Mouse (Mus musculus) heart, postnatal 0 days (tissue): ENCODE measurements at regions not wholly inside any gene's neighbourhood (a gene's known extent, or its start where the extent isn't known, plus 50 kb on each side); places are given as distances from the start of the nearest gene placed in this dataset.

ENCODE experiments used
- ATAC-seq: fragments of 200-750 bp; cut with Nextera tagmentation; 2 replicates; pipeline ENCODE4 v1.8.0; 2017; ENCODE audit warnings: low read depth, moderate number of reproducible peaks, moderate library complexity; ENCODE audit not compliant: insufficient read depth
- DNase-seq: peaks from one replicate; pipeline ENCODE4 v3.0.0-alpha.2; 2016; ENCODE audit warnings: low spot score
- H3K27ac ChIP-seq: fragments of 300-500 bp; sonication (generic); 2 replicates; pipeline ENCODE4 v1.5.1; 2014; ENCODE audit warnings: low read depth, mild to moderate bottlenecking
- H3K27me3 ChIP-seq: fragments of 300-500 bp; sonication (generic); 2 replicates; pipeline ENCODE4 v1.6.1; 2014; ENCODE audit warnings: low read length, mixed read lengths; ENCODE audit not compliant: control insufficient read depth, insufficient read depth
- H3K36me3 ChIP-seq: fragments of 300-500 bp; sonication (generic); replicated peaks from 2 replicates; pipeline ENCODE4 v1.6.1; 2014; ENCODE audit warnings: low read length, mixed read lengths; ENCODE audit not compliant: control insufficient read depth, insufficient read depth
- H3K4me1 ChIP-seq: fragments of 300-500 bp; sonication (generic); 2 replicates; pipeline ENCODE4 v1.6.1; 2014; ENCODE audit warnings: antibody characterized with exemption; ENCODE audit not compliant: control insufficient read depth, insufficient read depth
- H3K4me2 ChIP-seq: fragments of 300-500 bp; sonication (generic); 2 replicates; pipeline ENCODE4 v1.6.1; 2014; ENCODE audit warnings: low read depth, mild to moderate bottlenecking, low read length, moderate library complexity
- H3K4me3 ChIP-seq: fragments of 300-500 bp; sonication (generic); 2 replicates; pipeline ENCODE4 v1.5.1; 2014; ENCODE audit warnings: low read depth, low read length
- H3K9ac ChIP-seq: fragments of 300-500 bp; sonication (generic); replicated peaks from 2 replicates; pipeline ENCODE4 v1.6.1; 2014; ENCODE audit warnings: low read depth, low read length, mixed read lengths
- H3K9me3 ChIP-seq: fragments of 300-500 bp; sonication (generic); replicated peaks from 2 replicates; pipeline ENCODE4 v1.6.1; 2016; ENCODE audit warnings: low read length; ENCODE audit not compliant: control insufficient read depth
- CTCF ChIP-seq: IDR thresholded peaks from 2 replicates; pipeline ENCODE4 v1.5.1; 2016; ENCODE audit warnings: antibody characterized with exemption, control low read depth, low read depth
- EP300 ChIP-seq: IDR thresholded peaks from 2 replicates; pipeline ENCODE4 v1.6.1; 2016; ENCODE audit warnings: antibody characterized with exemption, low read depth
- WGBS: fragments of 180-500 bp; shearing (Covaris S2); extraction: QIAGEN DNeasy Blood & Tissue Kit; methylation state at CpG from one replicate; pipeline ENCODE4 v1.1.7; 2014; 5-methylcytosine and 5-hydroxymethylcytosine counted together

GRCm38 (mm10) chr4:105936755-105937514 lies 147.3 kb downstream of the Gm12728 start:
- H3K36me3 ChIP-seq, result no peaks in the 10 kb centered on the region
- no peak for TF ChIP-seq EP300
- no peak for TF ChIP-seq CTCF
- ATAC-seq (no peak), DNase-seq (no peak)
- H3K27me3 ChIP-seq, result no peaks in the 10 kb centered on the region
- H3K27ac ChIP-seq, result no peak overlapping the region
- WGBS, result 82% methylated on average over 7 of the region's 7 CpGs
- H3K4me2 ChIP-seq, result no peak overlapping the region
- H3K9me3 ChIP-seq, result no peaks in the 10 kb centered on the region
- H3K4me3 ChIP-seq, result no peak overlapping the region
- no peak overlapping the region for H3K9ac ChIP-seq
- H3K4me1 ChIP-seq, result no peaks in the 10 kb centered on the region

DNA sequence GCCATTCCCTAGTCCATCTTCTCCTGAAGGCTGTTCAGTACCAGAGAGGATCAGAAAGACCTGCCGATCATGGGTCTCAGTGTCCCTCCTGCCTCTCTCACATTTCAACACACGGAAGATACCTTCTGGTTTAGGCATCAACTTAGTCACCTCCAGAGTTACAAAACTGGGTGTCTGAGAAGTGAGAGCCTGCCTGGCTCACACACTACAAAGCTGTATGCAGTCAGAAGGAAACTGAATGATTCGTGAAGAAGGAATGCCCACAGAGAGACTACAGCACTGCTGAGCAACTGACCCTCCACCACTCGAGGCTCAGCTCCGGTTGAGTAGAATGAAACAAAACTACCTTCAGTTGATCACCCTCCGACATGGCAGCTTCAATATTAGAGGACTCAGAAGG lies 147.9 kb downstream of the Gm12728 start:
- H3K4me3 ChIP-seq, result no peak overlapping the region
- DNase-seq, result no peak
- H3K36me3 ChIP-seq, result no peaks in the 10 kb centered on the region
- H3K27me3 ChIP-seq, result no peaks in the 10 kb centered on the region
- H3K9ac ChIP-seq, result no peak overlapping the region
- no peak overlapping the region for H3K27ac ChIP-seq
- ATAC-seq, result no peak
- WGBS, result 66% methylated on average over 6 of the region's 6 CpGs
- no peaks in the 10 kb centered on the region for H3K9me3 ChIP-seq
- TF ChIP-seq EP300 (no peak), CTCF (no peak)
- no peak overlapping the region for H3K4me2 ChIP-seq
- H3K4me1 ChIP-seq, result no peaks in the 10 kb centered on the region

DNA sequence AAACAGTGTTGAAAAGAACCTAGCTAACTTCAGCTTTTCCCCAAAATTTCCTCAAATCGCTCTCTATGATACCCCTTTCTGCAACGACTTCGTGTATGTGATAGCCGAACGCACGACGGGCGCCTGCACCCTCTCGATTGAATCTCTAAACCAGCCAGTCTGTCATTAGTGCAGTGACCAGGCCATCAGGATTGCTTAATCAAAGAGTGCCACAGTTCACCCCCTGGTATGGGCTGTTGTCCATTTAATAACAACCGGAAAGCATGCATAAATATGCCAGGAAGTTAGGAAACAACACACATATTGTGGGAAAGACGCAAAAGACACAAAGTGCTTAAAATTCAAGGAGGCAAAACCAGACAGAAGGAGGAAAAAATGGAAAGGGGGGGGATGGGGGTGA lies 149.2 kb downstream of the Gm12728 start:
- H3K27me3 ChIP-seq, result no peaks in the 10 kb centered on the region

DNA sequence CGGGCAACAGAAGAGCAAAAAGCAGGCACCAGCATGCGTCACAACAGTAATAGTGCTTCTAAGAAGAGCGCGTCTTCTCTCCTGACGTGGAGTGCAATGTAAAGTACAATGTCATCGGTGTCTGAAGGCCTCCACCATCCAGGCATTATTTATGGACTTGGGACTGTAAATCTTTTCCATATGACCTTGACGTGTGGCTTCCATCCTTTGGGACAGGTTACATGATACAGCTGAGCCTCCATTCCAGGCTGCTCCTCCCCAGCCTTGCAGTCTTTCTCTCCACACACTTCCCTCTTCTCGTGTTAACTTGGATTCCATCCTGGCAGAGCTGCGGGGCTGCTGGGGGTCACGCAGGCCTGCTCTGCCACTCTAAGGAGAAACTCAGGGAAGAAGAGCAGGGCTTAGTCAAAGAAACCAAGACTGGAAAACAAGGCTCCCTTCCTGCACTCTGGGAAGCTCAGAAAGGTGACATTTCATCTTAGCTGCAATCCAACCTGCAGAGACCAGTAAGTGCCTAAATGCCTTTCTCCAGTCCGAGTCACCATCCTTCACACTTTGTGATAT lies 150.0 kb downstream of the Gm12728 start:
- DNase-seq, result no peak
- H3K4me3 ChIP-seq, result no peak overlapping the region
- WGBS, result 71% methylated on average over 11 of the region's 11 CpGs
- no peak overlapping the region for H3K9ac ChIP-seq
- H3K4me2 ChIP-seq, result no peak overlapping the region
- no peaks in the 10 kb centered on the region for H3K9me3 ChIP-seq
- no peak for ATAC-seq
- no peaks in the 10 kb centered on the region for H3K4me1 ChIP-seq
- no peaks in the 10 kb centered on the region for H3K36me3 ChIP-seq
- H3K27me3 ChIP-seq, result no peaks in the 10 kb centered on the region
- TF ChIP-seq CTCF, result no peak
- no peak for TF ChIP-seq EP300
- no peak overlapping the region for H3K27ac ChIP-seq

More for the DNA sequence above, 149.2 kb downstream of the Gm12728 start:
- Histone ChIP-seq H3K27ac (no peak overlapping the region), H3K9me3 (no peaks in the 10 kb centered on the region), H3K4me3 (no peak overlapping the region), H3K9ac (no peak overlapping the region), H3K4me2 (no peak overlapping the region), H3K4me1 (no peaks in the 10 kb centered on the region), H3K36me3 (no peaks in the 10 kb centered on the region)
- DNase-seq (no peak), ATAC-seq (no peak)
- TF ChIP-seq CTCF (no peak), EP300 (no peak)
- WGBS, result 89% methylated on average over 11 of the region's 11 CpGs

DNA sequence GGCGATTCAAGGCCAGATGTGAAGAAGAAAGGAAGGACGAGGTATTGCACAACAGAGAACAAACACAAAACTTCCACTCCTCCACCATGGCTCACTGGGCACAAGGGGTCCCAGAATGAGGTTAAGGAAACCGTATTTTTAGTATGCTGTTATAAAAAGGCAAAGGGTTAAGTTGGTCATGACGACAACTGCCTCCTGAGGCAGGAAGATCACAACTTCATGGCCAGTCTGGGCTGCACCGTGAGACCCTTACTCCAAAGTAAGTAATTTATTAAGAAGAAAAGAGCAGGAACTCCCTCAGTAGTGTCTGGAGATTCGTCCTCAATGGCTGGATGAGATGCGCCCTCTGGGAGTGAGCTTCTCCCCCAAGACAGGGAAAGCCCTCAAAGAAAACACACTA lies 151.2 kb downstream of the Gm12728 start:
- H3K27me3 ChIP-seq, result no peaks in the 10 kb centered on the region
- no peak overlapping the region for H3K27ac ChIP-seq
- H3K36me3 ChIP-seq, result no peaks in the 10 kb centered on the region
- H3K4me2 ChIP-seq, result no peak overlapping the region
- H3K4me3 ChIP-seq, result no peak overlapping the region
- no peaks in the 10 kb centered on the region for H3K4me1 ChIP-seq
- no peak overlapping the region for H3K9ac ChIP-seq
- ATAC-seq (no peak), DNase-seq (no peak)
- TF ChIP-seq EP300, result no peak
- no peak for TF ChIP-seq CTCF
- WGBS, result 78% methylated on average over 7 of the region's 7 CpGs
- no peaks in the 10 kb centered on the region for H3K9me3 ChIP-seq
